Mouse (Mus musculus): ENCODE results near the gene Zfp553.

GRCm38 (mm10) chr7:127208553-127209438 is 24.1 kb upstream of the Zfp553 start, which contains the start of gene Mylpf:
- TF ChIP-seq MYOG (IDR thresholded peaks at IDR 0.05; ENCODE audit: control insufficient read depth in 1 of 3, insufficient read depth in 1 of 3, insufficient read length in 2 of 3, low read depth in 2 of 3) (peak in 1 of 3 experiments; percentile 64), POLR2A (IDR thresholded peaks at IDR 0.05; ENCODE audit: insufficient read length, low read depth) (peak; percentile 90), REST (IDR thresholded peaks at IDR 0.05; ENCODE audit: insufficient read depth, insufficient read length) (no peak), CEBPB (IDR thresholded peaks at IDR 0.05; ENCODE audit: insufficient read depth, poor library complexity, severe bottlenecking) (no peak)

Measured in myocyte (in vitro differentiated cells).